Mouse (Mus musculus) left cerebral cortex, adult 2 months (tissue): Measurements from ENCODE around the gene 4933427D14Rik. TPM values are rescaled to one million over a fixed set of nuclear protein-coding genes. Genes with fewer than 3 reads are reported as not detected.
A peak's percentile ranks its signal among the peaks of the same experiment; 100 is the strongest.

Experiments used
- DNase-seq, 2 experiments: peaks; one replicate each; pipeline ENCODE4 v3.0.0; 2021 to 2022; ENCODE audit warnings: low spot score in 2 of 2, mixed read lengths in 1 of 2; ENCODE audit errors: extremely low spot score in 1 of 2
- H3K27ac ChIP-seq: fragments of 200-600 bp; 2 replicates; pipeline ENCODE4 v1.8.1; 2022
- H3K4me3 ChIP-seq: fragments of 200-600 bp; 2 replicates; pipeline ENCODE4 v1.8.1; 2022
- CTCF ChIP-seq: fragments of 200-600 bp; IDR thresholded peaks from 2 replicates; pipeline ENCODE4 v1.8.1; 2022; ENCODE audit warnings: antibody characterized with exemption, mild to moderate bottlenecking, moderate library complexity
- intact Hi-C: fragments of 180-260 bp; cut with DNase I; formaldehyde crosslinking; loops from one replicate; pipeline ENCODE4 v1.15.1; 2025
- long read RNA-seq, 2 experiments: library from polyadenylated mRNA; stranded (forward); transcript quantifications; one replicate each; pipeline ENCODE4 v2.0.0; 2021; ENCODE audit warnings: borderline mapping rate in 2 of 2
- total RNA-seq, 2 experiments: library from RNA; stranded (reverse); gene quantifications; 2 replicates each; pipeline ENCODE4 v1.2.3; 2021

Gene 4933427D14Rik
- 10 to 100 TPM; 30.5 to 39.7 TPM for total RNA-seq
- long read RNA-seq, experiment 1, partial matches to known transcripts, result 3 of 15 reads
- long read RNA-seq, experiment 1, other reads (novel, unspliced or antisense), result 12 of 15 reads
- long read RNA-seq, experiment 2, partial matches to known transcripts, result 3 of 18 reads
- long read RNA-seq, experiment 2, other reads (novel, unspliced or antisense), result 15 of 18 reads

DNA sequence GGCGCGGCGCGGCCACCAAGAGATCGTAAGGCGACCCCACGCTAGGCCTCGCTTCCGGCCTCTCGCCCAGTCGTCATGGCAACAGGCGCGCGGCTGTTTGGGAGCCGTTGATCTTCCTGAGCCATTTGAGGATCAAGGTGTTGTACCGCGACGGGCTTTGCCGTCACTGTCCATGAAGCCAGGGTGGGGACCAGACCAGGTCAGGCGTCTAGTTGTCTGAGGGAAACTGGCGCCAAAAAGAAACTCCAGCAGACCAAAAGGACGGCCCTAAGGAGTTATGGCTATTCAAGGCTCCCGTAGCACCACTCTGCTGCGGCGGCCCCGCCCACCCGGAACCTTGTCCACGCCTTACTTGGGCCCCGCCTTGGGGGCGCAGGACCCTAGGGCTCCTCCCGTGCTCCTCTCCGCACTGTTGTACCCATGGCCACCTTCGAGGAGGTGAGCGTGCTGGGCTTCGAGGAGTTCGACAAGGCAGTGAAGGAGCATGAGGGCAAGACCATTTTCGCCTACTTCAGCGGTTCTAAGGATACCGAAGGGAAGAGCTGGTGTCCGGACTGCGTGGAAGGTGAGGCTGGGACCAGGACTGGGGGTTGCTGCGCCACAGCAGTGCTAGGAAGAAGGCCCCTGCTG lies at the start of gene 4933427D14Rik, which contains the start of gene Txndc17:
4933427D14Rik (minus strand) TSS at position 256 of the 630 bp plus-strand sequence.
Txndc17 (plus strand) TSS at position 344 of the 630 bp plus-strand sequence.
- peak; percentile 87 to 88 for DNase-seq
- TF ChIP-seq CTCF, result no peak
- intact Hi-C loops, result loop anchor here (5.0 kb wide), 1 partner anchor 155 kb away; no protein-coding TSS in a partner anchor
- H3K27ac ChIP-seq, result peak within 1 kb of the TSS; percentile 93
- peak within 1 kb of the TSS; percentile 76 for H3K4me3 ChIP-seq

- DNase-seq, result no peak
- intact Hi-C loops, result no loop called here
- no peak for TF ChIP-seq CTCF
- Histone ChIP-seq H3K27ac (no peak overlapping the region), H3K4me3 (no peak overlapping the region)
These were observed 49.2 kb upstream of the 4933427D14Rik start for GRCm38 (mm10) chr11:72256441-72256840.

GRCm38 (mm10) chr11:72255629-72256028 lies 48.4 kb upstream of the 4933427D14Rik start:
- no peak for DNase-seq
- Histone ChIP-seq H3K4me3 (no peak overlapping the region), H3K27ac (no peak overlapping the region)
- intact Hi-C loops, result no loop called here
- no peak for TF ChIP-seq CTCF

DNA sequence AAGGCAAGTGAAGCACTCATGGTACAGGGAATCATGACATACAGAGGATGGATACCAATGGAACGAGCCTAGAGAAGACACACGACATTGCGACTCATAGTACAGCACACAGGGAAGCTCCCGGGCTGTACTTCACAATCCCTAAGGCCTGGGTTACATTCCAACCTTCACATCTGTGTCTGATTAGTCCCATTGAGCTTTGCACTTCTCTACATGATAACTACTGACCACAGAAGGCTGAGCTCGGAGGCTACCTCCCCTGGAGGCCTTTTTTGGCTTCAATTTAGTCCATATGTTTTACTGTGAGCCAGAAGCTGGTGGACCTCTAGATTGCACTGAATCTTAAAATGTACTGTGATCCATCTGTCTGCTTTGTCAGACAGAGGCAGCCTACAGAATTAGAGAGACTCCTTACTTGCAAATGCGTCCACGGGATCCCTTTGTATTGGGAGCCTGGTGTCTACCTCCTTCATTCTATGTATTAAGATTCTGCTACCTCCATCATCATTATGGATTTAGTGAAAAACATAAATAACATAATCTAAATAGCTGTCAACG lies 38.0 kb upstream of the 4933427D14Rik start:
- no peak for DNase-seq
- peak overlapping the region; percentile 66; the same call in 1 of the 2 replicates for H3K27ac ChIP-seq
- intact Hi-C loops, result loop anchor here (10.0 kb wide), 1 partner anchor 1820 kb away; the partner anchor contains the start of gene Zfp616

GRCm38 (mm10) chr11:72240062-72240860 lies 33.0 kb upstream of the 4933427D14Rik start:
- no peak overlapping the region for H3K4me3 ChIP-seq
- TF ChIP-seq CTCF, result peak; percentile 37
- intact Hi-C loops, result loop anchor here (5.0 to 10.0 kb wide), 2 partner anchors 77 to 1825 kb away; partner anchors contain the start of gene Zfp616
- H3K27ac ChIP-seq, result no peak overlapping the region
- no peak for DNase-seq

More for the DNA sequence above, 38.0 kb upstream of the 4933427D14Rik start:
- TF ChIP-seq CTCF, result no peak
- no peak overlapping the region for H3K4me3 ChIP-seq

- intact Hi-C loops, result no loop called here
- no peak for TF ChIP-seq CTCF
- no peak overlapping the region; the same call in 1 of the 2 replicates for H3K27ac ChIP-seq
These were observed 26.8 kb upstream of the 4933427D14Rik start for GRCm38 (mm10) chr11:72234013-72234412.

GRCm38 (mm10) chr11:72232991-72233390 lies 25.7 kb upstream of the 4933427D14Rik start:
- H3K27ac ChIP-seq, result no peak overlapping the region
- no peak for TF ChIP-seq CTCF
- intact Hi-C loops, result no loop called here
- DNase-seq, result no peak
- H3K4me3 ChIP-seq, result no peak overlapping the region

More at GRCm38 (mm10) chr11:72234013-72234412, 26.8 kb upstream of the 4933427D14Rik start:
- peak in 1 of 2 experiments; percentile 36 for DNase-seq
- no peak overlapping the region for H3K4me3 ChIP-seq

GRCm38 (mm10) chr11:72232068-72232467 lies 24.8 kb upstream of the 4933427D14Rik start:
- no peak overlapping the region for H3K4me3 ChIP-seq
- no peak overlapping the region for H3K27ac ChIP-seq
- no peak for TF ChIP-seq CTCF
- no peak for DNase-seq
- intact Hi-C loops, result no loop called here

DNA sequence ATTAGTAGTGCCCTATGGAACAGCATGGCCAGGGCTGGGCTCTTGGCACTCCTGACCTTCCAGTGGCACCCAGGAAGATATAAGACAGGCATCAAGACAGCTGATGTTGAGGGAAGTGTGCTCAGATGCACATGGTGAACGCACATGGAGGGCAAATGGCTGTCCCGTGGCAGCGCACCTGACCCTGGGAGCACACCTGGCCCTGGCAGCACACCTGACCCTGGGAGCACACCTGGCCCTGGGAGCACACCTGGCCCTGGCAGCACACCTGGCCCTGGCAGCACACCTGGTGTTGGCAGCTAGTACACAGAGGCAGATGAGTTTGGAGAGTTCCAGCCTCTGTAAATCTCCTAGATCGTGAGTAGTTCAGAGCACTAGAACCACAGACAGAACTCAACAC lies 21.3 kb upstream of the 4933427D14Rik start:
- no peak for DNase-seq
- no peak overlapping the region for H3K27ac ChIP-seq
- intact Hi-C loops, result no loop called here
- TF ChIP-seq CTCF, result no peak
- no peak overlapping the region for H3K4me3 ChIP-seq

GRCm38 (mm10) chr11:72226901-72227300 lies 19.6 kb upstream of the 4933427D14Rik start:
- no peak for DNase-seq
- H3K27ac ChIP-seq, result no peak overlapping the region
- intact Hi-C loops, result no loop called here
- H3K4me3 ChIP-seq, result no peak overlapping the region
- TF ChIP-seq CTCF, result no peak

GRCm38 (mm10) chr11:72226020-72226791 lies 18.9 kb upstream of the 4933427D14Rik start:
- peak overlapping the region; percentile 12 for H3K27ac ChIP-seq
- H3K4me3 ChIP-seq, result no peak overlapping the region
- intact Hi-C loops, result no loop called here
- DNase-seq, result no peak
- no peak for TF ChIP-seq CTCF
